Mouse (Mus musculus): ENCODE measurements around the gene Nfia. TPM values are rescaled to one million over a fixed set of nuclear protein-coding genes. Genes with fewer than 3 reads are reported as not detected.

The Nfia gene
- total RNA-seq, 2 experiments from 2014 or later, result 196 to 199 TPM

- DNase-seq, result no peak
- intact Hi-C loops (cut with DNase I), result no loop called here
Observed at GRCm38 (mm10) chr4:98076624-98077023, 304.1 kb downstream of the Nfia start.

- intact Hi-C loops (cut with DNase I), result no loop called here
- no peak for DNase-seq
Observed at GRCm38 (mm10) chr4:98080586-98080985, 308.1 kb downstream of the Nfia start.

GRCm38 (mm10) chr4:98081962-98082361, 309.4 kb downstream of the Nfia start:
- intact Hi-C loops (cut with DNase I), result no loop called here
- no peak for DNase-seq

- intact Hi-C loops (cut with DNase I), result no loop called here
Observed at GRCm38 (mm10) chr4:98082512-98082911, 310.0 kb downstream of the Nfia start.

GRCm38 (mm10) chr4:98085060-98085459, 312.5 kb downstream of the Nfia start:
- intact Hi-C loops (cut with DNase I), result no loop called here
- DNase-seq, result no peak

More at GRCm38 (mm10) chr4:98082512-98082911, 310.0 kb downstream of the Nfia start:
- no peak for DNase-seq

- no peak for DNase-seq
- intact Hi-C loops (cut with DNase I), result no loop called here
Observed at GRCm38 (mm10) chr4:98086976-98087375, 314.4 kb downstream of the Nfia start.

- no peak for DNase-seq
- intact Hi-C loops (cut with DNase I), result loop anchor here (2.0 kb wide), 1 partner anchor 15 kb away; no protein-coding TSS in a partner anchor
Observed at GRCm38 (mm10) chr4:98089985-98090384, 317.5 kb downstream of the Nfia start.

GRCm38 (mm10) chr4:98090586-98090985, 318.1 kb downstream of the Nfia start:
- intact Hi-C loops (cut with DNase I), result loop anchor here (2.0 kb wide), 1 partner anchor 14 kb away; no protein-coding TSS in a partner anchor
- no peak for DNase-seq

- intact Hi-C loops (cut with DNase I), result loop anchor here (2.0 kb wide), 1 partner anchor 13 kb away; no protein-coding TSS in a partner anchor
- DNase-seq, result peak; percentile 80 to 83
Observed at GRCm38 (mm10) chr4:98091368-98091827, 318.9 kb downstream of the Nfia start.

GRCm38 (mm10) chr4:98091901-98092472, 319.5 kb downstream of the Nfia start:
- DNase-seq, result no peak
- intact Hi-C loops (cut with DNase I), result loop anchor here (2.0 kb wide), 1 partner anchor 13 kb away; no protein-coding TSS in a partner anchor

- intact Hi-C loops (cut with DNase I), result no loop called here
- DNase-seq, result no peak
Observed at GRCm38 (mm10) chr4:98094112-98094805, 321.7 kb downstream of the Nfia start.

- intact Hi-C loops (cut with DNase I), result no loop called here
- no peak for DNase-seq
Observed at GRCm38 (mm10) chr4:98095060-98095459, 322.5 kb downstream of the Nfia start.

GRCm38 (mm10) chr4:98097013-98097566, 324.6 kb downstream of the Nfia start:
- no peak for DNase-seq
- intact Hi-C loops (cut with DNase I), result no loop called here

GRCm38 (mm10) chr4:98098663-98099062, 326.1 kb downstream of the Nfia start:
- intact Hi-C loops (cut with DNase I), result no loop called here
- DNase-seq, result no peak

- intact Hi-C loops (cut with DNase I), result no loop called here
- DNase-seq, result no peak
Observed at GRCm38 (mm10) chr4:98099433-98099832, 326.9 kb downstream of the Nfia start.

- intact Hi-C loops (cut with DNase I), result no loop called here
- DNase-seq, result peak; percentile 57 to 61
Observed at GRCm38 (mm10) chr4:98101153-98102096, 328.9 kb downstream of the Nfia start.

GRCm38 (mm10) chr4:98102625-98103336, 330.2 kb downstream of the Nfia start:
- no peak for DNase-seq
- intact Hi-C loops (cut with DNase I), result no loop called here

GRCm38 (mm10) chr4:98103337-98103666, 330.8 kb downstream of the Nfia start:
- intact Hi-C loops (cut with DNase I), result no loop called here
- no peak for DNase-seq

- intact Hi-C loops (cut with DNase I), result loop anchor here (2.0 kb wide), 2 partner anchors 13 to 101 kb away; no protein-coding TSS in a partner anchor
- peak; percentile 74 to 79 for DNase-seq
Observed at GRCm38 (mm10) chr4:98104161-98104560, 331.6 kb downstream of the Nfia start.
